Mouse (Mus musculus): ENCODE data around the gene Xirp2. TPM values are rescaled to one million over a fixed set of nuclear protein-coding genes. Genes with fewer than 3 reads are reported as not detected.
"Not testable (repeated sequence)": the region's sequence is repeated elsewhere in the genome, so short reads cannot be mapped to it uniquely, and the experiment has no call there.

Xirp2 gene
- polyA plus RNA-seq (2015; fragmentation: Nextera tagmentation; extraction: Ambion mirVana), result 0.01 TPM in 1 of 2 replicates, not detected in the other

DNA sequence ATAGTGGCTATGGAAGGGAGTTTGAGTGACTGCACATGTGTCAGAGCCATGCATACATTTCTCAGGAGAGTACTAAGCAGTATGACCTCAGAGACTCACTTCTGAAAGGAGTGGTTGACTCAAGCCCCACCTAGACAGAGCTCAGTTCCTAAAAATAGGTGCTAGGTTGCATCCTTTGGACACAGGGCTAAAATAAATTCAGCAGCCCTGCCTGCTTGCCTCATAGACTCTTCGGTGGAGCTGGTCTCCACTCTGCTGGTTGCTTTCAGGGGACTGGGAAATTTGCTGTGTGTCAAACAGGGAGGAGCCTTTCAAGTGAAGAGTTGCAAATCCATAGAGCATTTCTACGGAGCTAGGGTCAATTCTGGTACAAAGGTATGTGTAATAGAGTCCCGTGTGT is at the start of gene Xirp2:
TSS of gene Xirp2 (plus strand) at position 223 of the 400 bp plus-strand sequence.
- no peak within 1 kb of the TSS for H3K4me2 ChIP-seq (replicated peaks; ENCODE audit: low read depth, low read length)
- WGBS, result 77% methylated on average over 3 of the region's 3 CpGs
- no peak within 1 kb of the TSS for H3K9ac ChIP-seq (replicated peaks; ENCODE audit: low read length)
- H3K4me3 ChIP-seq (ENCODE audit: low read length), result no peak within 1 kb of the TSS
- H3K27me3 ChIP-seq (ENCODE audit: insufficient read depth, low read length), result no peaks in the 10 kb centered on the region
- H3K36me3 ChIP-seq (ENCODE audit: insufficient read depth, low read length), result no peaks in the 10 kb centered on the region
- no peaks in the 10 kb centered on the region for H3K4me1 ChIP-seq (ENCODE audit: insufficient read depth, low read length)
- no peaks in the 10 kb centered on the region for H3K9me3 ChIP-seq (ENCODE audit: low read length)
- ATAC-seq (ENCODE audit: low FRiP score, low TSS enrichment), result no peak
- H3K27ac ChIP-seq (ENCODE audit: low read length), result no peak within 1 kb of the TSS

DNA sequence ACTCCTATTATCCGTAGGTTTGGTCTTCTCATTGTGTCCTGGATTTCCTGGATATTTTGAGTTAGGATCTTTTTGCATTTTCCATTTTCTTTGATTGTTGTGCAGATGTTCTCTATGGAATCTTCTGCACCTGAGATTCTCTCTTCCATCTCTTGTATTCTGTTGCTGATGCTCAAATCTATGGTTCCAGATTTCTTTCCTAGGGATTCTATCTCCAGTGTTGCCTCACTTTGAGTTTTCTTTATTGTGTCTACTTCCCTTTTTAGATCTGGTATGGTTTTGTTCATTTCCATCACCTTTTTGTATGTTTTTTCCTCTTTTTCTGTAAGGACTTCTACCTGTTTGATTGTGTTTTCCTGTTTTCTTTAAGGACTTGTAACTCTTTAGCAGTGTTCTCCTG is 32.4 kb upstream of the Xirp2 start, which contains the start of gene Gm21830:
TSS of gene Gm21830 (plus strand) at position 301 of the 400 bp plus-strand sequence.
- not testable (repeated sequence) for H3K9ac ChIP-seq (replicated peaks; ENCODE audit: low read length); ATAC-seq (ENCODE audit: low FRiP score, low TSS enrichment); H3K4me3 ChIP-seq (ENCODE audit: low read length); H3K27ac ChIP-seq (ENCODE audit: low read length); H3K9me3 ChIP-seq (ENCODE audit: low read length); H3K4me2 ChIP-seq (replicated peaks; ENCODE audit: low read depth, low read length); H3K27me3 ChIP-seq (ENCODE audit: insufficient read depth, low read length); H3K4me1 ChIP-seq (ENCODE audit: insufficient read depth, low read length); H3K36me3 ChIP-seq (ENCODE audit: insufficient read depth, low read length)
- WGBS, result no CpG with 5 or more reads among the region's 1 CpGs

DNA sequence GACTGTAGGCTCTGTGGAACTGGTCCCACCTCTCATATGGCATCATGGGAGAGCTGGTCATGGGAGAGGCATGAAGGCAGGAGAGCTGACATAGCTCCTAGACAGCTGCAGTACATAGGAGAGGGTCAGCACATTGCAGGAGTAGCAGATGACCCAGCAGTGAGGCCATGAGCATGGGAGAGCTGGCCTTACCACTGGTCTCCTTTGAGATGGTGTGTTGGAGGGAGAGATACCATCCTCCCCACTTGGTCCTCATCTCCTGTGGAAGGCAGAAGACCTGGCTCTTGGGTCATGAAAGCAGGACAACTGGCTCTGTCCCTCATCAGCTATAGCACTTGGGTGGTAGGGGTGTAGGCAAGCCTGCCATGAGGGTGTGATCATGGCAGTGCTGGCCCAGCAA is 24.9 kb upstream of the Xirp2 start:
- Histone ChIP-seq H3K4me3 (ENCODE audit: low read length) (no peak overlapping the region), H3K27me3 (ENCODE audit: insufficient read depth, low read length) (no peaks in the 10 kb centered on the region), H3K27ac (ENCODE audit: low read length) (no peak overlapping the region), H3K4me1 (ENCODE audit: insufficient read depth, low read length) (no peaks in the 10 kb centered on the region), H3K9ac (replicated peaks; ENCODE audit: low read length) (no peak overlapping the region), H3K9me3 (ENCODE audit: low read length) (no peaks in the 10 kb centered on the region), H3K4me2 (replicated peaks; ENCODE audit: low read depth, low read length) (no peak overlapping the region), H3K36me3 (ENCODE audit: insufficient read depth, low read length) (no peaks in the 10 kb centered on the region)
- no peak for ATAC-seq (ENCODE audit: low FRiP score, low TSS enrichment)

DNA sequence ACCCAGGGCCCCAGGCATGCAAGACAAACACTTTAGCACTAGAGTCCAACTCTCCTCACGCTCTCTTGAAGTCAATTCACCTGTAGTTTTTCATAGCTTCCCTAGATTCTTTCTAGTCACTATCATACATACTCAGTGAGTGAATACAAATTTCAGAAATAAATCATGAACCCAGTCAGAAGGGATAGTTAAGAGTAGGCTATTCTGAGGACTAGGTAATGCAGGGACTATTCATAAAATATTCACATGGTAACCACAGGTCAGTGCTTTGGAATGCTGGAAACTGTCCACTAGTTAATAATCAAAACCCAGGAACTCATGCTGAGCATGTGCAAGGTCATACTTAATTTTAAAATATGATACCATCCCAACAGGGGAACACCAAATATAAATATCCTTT is 23.0 kb upstream of the Xirp2 start:
- no peak overlapping the region for H3K4me3 ChIP-seq (ENCODE audit: low read length)
- no peaks in the 10 kb centered on the region for H3K36me3 ChIP-seq (ENCODE audit: insufficient read depth, low read length)
- WGBS, result 71% methylated on average over 1 of the region's 1 CpGs
- H3K4me1 ChIP-seq (ENCODE audit: insufficient read depth, low read length), result no peaks in the 10 kb centered on the region
- H3K4me2 ChIP-seq (replicated peaks; ENCODE audit: low read depth, low read length), result no peak overlapping the region
- no peak for ATAC-seq (ENCODE audit: low FRiP score, low TSS enrichment)
- no peaks in the 10 kb centered on the region for H3K27me3 ChIP-seq (ENCODE audit: insufficient read depth, low read length)
- no peak overlapping the region for H3K27ac ChIP-seq (ENCODE audit: low read length)
- H3K9me3 ChIP-seq (ENCODE audit: low read length), result no peaks in the 10 kb centered on the region
- H3K9ac ChIP-seq (replicated peaks; ENCODE audit: low read length), result no peak overlapping the region

DNA sequence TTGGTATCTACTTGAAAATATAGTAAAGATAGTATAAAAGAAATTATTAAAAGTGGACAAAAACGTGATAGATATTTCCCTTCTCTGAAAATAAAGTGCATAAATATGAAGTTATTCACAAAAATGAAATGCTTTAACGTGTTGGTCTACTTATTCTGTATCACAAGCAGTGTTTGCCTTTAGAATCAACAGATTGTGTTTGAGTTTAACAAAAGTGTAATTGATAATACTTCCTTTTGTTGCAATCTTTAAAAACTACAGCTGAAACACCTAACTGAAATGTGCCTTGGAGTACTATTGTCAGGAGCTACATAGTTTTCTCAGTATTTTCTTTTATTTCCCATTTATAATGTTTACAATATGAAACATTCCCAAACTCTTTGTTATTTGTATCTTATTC is 12.7 kb upstream of the Xirp2 start, which contains the start of gene Gm26727:
TSS of gene Gm26727 (minus strand) at position 101 of the 400 bp plus-strand sequence.
- ATAC-seq (ENCODE audit: low FRiP score, low TSS enrichment), result no peak

DNA sequence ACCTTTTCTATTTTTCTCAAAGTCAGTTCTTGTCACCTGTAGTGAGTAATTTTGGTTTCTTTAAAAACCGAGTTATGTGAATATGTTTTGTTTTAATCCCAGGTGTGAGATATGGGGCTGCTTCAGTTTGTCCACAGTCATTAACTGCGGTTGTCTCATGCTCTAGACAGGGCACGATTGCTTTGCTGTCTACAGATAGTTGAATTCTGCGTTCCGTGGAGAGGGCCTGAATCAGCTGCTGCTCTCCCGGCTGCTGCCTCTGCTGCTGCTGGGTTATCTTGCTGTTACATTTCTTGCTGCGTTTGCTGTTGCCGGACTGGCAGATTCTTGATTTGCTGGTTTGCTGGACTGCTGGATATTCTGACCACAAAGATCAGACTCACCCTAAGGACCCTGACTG is 7.5 kb upstream of the Xirp2 start:
- no peak overlapping the region for H3K27ac ChIP-seq (ENCODE audit: low read length)
- H3K36me3 ChIP-seq (ENCODE audit: insufficient read depth, low read length), result no peaks in the 10 kb centered on the region
- no peaks in the 10 kb centered on the region for H3K27me3 ChIP-seq (ENCODE audit: insufficient read depth, low read length)
- no peak for ATAC-seq (ENCODE audit: low FRiP score, low TSS enrichment)
- no peak overlapping the region for H3K4me3 ChIP-seq (ENCODE audit: low read length)
- WGBS, result 90% methylated on average over 8 of the region's 8 CpGs
- no peaks in the 10 kb centered on the region for H3K9me3 ChIP-seq (ENCODE audit: low read length)
- H3K4me1 ChIP-seq (ENCODE audit: insufficient read depth, low read length), result no peaks in the 10 kb centered on the region
- H3K4me2 ChIP-seq (replicated peaks; ENCODE audit: low read depth, low read length), result no peak overlapping the region
- no peak overlapping the region for H3K9ac ChIP-seq (replicated peaks; ENCODE audit: low read length)

More for the DNA sequence above, 12.7 kb upstream of the Xirp2 start, which contains the start of gene Gm26727:
- H3K9me3 ChIP-seq (ENCODE audit: low read length), result no peaks in the 10 kb centered on the region
- no peak within 1 kb of the TSS for H3K27ac ChIP-seq (ENCODE audit: low read length)
- WGBS, result 63% methylated on average over 2 of the region's 2 CpGs
- H3K4me3 ChIP-seq (ENCODE audit: low read length), result no peak within 1 kb of the TSS
- no peaks in the 10 kb centered on the region for H3K36me3 ChIP-seq (ENCODE audit: insufficient read depth, low read length)
- no peaks in the 10 kb centered on the region for H3K27me3 ChIP-seq (ENCODE audit: insufficient read depth, low read length)
- H3K4me1 ChIP-seq (ENCODE audit: insufficient read depth, low read length), result no peaks in the 10 kb centered on the region
- no peak within 1 kb of the TSS for H3K9ac ChIP-seq (replicated peaks; ENCODE audit: low read length)
- no peak within 1 kb of the TSS for H3K4me2 ChIP-seq (replicated peaks; ENCODE audit: low read depth, low read length)

DNA sequence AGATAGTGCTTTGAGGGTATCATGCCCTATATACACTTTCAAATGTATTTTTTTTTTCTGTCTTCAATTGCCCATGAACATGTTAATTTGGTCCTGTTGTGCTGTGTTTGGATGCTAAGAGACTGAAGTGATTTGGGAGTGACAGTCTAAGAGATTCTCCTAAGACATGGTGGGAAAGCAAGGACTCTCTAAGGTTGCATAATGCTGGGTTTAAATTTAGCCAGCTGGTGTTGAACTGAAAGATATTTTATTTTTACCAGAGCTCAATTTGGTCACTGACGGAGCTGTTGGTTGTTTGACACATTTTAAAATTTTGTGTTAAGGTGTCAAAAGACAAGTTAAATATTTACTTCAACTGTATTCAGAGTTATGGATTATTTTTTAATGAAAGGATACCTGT is 970 bp downstream of the Xirp2 start:
- H3K36me3 ChIP-seq (ENCODE audit: insufficient read depth, low read length), result no peaks in the 10 kb centered on the region
- H3K9me3 ChIP-seq (ENCODE audit: low read length), result no peaks in the 10 kb centered on the region
- H3K27me3 ChIP-seq (ENCODE audit: insufficient read depth, low read length), result no peaks in the 10 kb centered on the region
- H3K4me1 ChIP-seq (ENCODE audit: insufficient read depth, low read length), result no peaks in the 10 kb centered on the region
- H3K9ac ChIP-seq (replicated peaks; ENCODE audit: low read length), result no peak overlapping the region
- H3K27ac ChIP-seq (ENCODE audit: low read length), result no peak overlapping the region
- no peak for ATAC-seq (ENCODE audit: low FRiP score, low TSS enrichment)
- H3K4me2 ChIP-seq (replicated peaks; ENCODE audit: low read depth, low read length), result no peak overlapping the region
- no peak overlapping the region for H3K4me3 ChIP-seq (ENCODE audit: low read length)
- 84% methylated on average over 1 of the region's 1 CpGs for WGBS

DNA sequence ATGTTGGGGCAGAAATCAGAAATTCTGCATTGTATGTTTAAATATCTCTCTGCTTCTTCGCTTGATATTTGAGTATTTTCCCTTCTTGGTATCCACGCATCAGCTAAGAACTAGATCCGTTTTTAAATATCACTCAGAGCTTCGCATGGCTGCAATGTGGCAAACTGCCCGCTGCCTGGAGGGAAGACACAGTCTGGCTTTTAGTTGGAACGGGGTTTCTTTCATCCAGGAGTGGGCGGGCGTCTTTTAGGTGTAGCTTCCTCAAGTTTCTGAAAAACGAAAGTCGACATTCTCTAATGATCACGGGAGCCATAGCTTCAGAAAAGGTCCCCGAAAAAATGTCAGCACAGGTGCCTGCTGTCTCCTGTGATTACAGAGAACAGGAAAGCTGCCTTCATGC is 1.4 kb downstream of the Xirp2 start:
- Histone ChIP-seq H3K9ac (replicated peaks; ENCODE audit: low read length) (no peak overlapping the region), H3K4me1 (ENCODE audit: insufficient read depth, low read length) (no peaks in the 10 kb centered on the region), H3K36me3 (ENCODE audit: insufficient read depth, low read length) (no peaks in the 10 kb centered on the region), H3K9me3 (ENCODE audit: low read length) (no peaks in the 10 kb centered on the region), H3K4me2 (replicated peaks; ENCODE audit: low read depth, low read length) (no peak overlapping the region), H3K27me3 (ENCODE audit: insufficient read depth, low read length) (no peaks in the 10 kb centered on the region), H3K4me3 (ENCODE audit: low read length) (no peak overlapping the region), H3K27ac (ENCODE audit: low read length) (no peak overlapping the region)
- WGBS, result 68% methylated on average over 12 of the region's 12 CpGs
- ATAC-seq (ENCODE audit: low FRiP score, low TSS enrichment), result no peak

DNA sequence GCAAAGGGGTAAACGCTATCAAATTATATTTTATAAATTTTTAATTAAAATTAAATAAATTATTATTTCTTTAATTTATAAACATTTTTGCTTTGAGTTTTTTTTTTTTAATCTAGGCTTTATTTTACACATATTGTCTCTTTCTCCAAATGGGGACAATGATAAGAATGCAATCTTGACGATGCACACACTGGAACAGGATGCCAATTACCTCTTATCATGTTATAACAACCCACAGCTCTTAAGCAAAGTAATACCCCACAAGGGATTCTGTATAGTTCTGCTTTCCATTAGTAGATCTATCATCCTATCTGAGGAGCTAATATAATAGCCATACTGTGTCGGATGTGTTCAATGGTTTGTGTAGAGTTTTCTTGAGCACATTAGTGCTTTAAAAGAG is 15.1 kb downstream of the Xirp2 start:
- H3K4me3 ChIP-seq (ENCODE audit: low read length), result no peak overlapping the region
- no peak overlapping the region for H3K4me2 ChIP-seq (replicated peaks; ENCODE audit: low read depth, low read length)
- no peak overlapping the region for H3K27ac ChIP-seq (ENCODE audit: low read length)
- WGBS, result 92% methylated on average over 3 of the region's 3 CpGs
- no peaks in the 10 kb centered on the region for H3K36me3 ChIP-seq (ENCODE audit: insufficient read depth, low read length)
- H3K27me3 ChIP-seq (ENCODE audit: insufficient read depth, low read length), result no peaks in the 10 kb centered on the region
- H3K9ac ChIP-seq (replicated peaks; ENCODE audit: low read length), result no peak overlapping the region
- H3K4me1 ChIP-seq (ENCODE audit: insufficient read depth, low read length), result no peaks in the 10 kb centered on the region
- no peaks in the 10 kb centered on the region; the same call in 1 of the 2 replicates for H3K9me3 ChIP-seq (ENCODE audit: low read length)
- no peak for ATAC-seq (ENCODE audit: low FRiP score, low TSS enrichment)

DNA sequence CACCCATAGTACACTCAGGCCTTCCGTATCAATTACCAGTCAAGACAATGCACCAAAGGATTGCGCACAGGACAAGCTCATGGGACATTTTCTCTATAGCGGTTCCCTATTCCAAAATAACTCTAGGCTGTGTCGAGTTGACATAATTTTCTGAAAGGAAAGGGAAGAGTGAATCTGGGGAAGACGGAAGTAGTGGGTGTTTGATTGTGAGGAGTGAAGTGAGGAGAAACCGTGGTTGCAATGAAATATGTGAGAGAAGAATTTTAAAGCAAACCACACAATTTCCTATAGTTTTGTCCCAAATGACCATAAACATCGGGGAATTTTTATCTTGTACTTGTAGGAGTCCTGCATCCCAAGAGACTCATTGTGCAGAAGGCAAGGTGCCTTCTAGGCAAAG is 21.2 kb downstream of the Xirp2 start:
- Histone ChIP-seq H3K9ac (replicated peaks; ENCODE audit: low read length) (no peak overlapping the region), H3K4me2 (replicated peaks; ENCODE audit: low read depth, low read length) (no peak overlapping the region), H3K4me3 (ENCODE audit: low read length) (no peak overlapping the region), H3K27me3 (ENCODE audit: insufficient read depth, low read length) (no peaks in the 10 kb centered on the region), H3K9me3 (ENCODE audit: low read length) (no peaks in the 10 kb centered on the region), H3K4me1 (ENCODE audit: insufficient read depth, low read length) (no peaks in the 10 kb centered on the region), H3K27ac (ENCODE audit: low read length) (no peak overlapping the region), H3K36me3 (ENCODE audit: insufficient read depth, low read length) (no peaks in the 10 kb centered on the region)
- 86% methylated on average over 7 of the region's 7 CpGs for WGBS
- ATAC-seq (ENCODE audit: low FRiP score, low TSS enrichment), result no peak

Measured in kidney, embryonic 16.5 days (tissue).